Mouse (Mus musculus) CD4-positive, CD25-positive, alpha-beta regulatory T cell, adult 9 weeks (primary cell): ENCODE results near the gene Olfr6. TPM values are rescaled to one million over a fixed set of nuclear protein-coding genes. Genes with fewer than 3 reads are reported as not detected.

Experiments used
- polyA plus RNA-seq: library from polyadenylated mRNA; unstranded; fragments of 100-300 nt; shearing (Covaris generic); gene quantifications from one replicate; pipeline ENCODE4 v1.2.1, GENCODE M21; 2017

Gene Olfr6
- not detected for polyA plus RNA-seq

GRCm38 (mm10) chr7:106963837-106964236 lies at the start of gene Olfr6:
TSS of gene Olfr6 (minus strand) at chr7:106963937.

GRCm38 (mm10) chr7:107005972-107006371 lies 42.2 kb upstream of the Olfr6 start, which contains the start of gene Olfr2:
TSS of gene Olfr2 (minus strand) at chr7:107006072.

GRCm38 (mm10) chr7:106975353-106975752 lies 11.6 kb upstream of the Olfr6 start, which contains the start of gene Olfr711:
TSS of gene Olfr711 (minus strand) at chr7:106975453.

GRCm38 (mm10) chr7:106948212-106948611 lies 15.5 kb downstream of the Olfr6 start, which contains the start of gene Olfr710:
TSS of gene Olfr710 (minus strand) at chr7:106948312.

GRCm38 (mm10) chr7:106932119-106932518 lies 31.6 kb downstream of the Olfr6 start, which contains the start of gene Olfr709-ps1:
TSS of gene Olfr709-ps1 (minus strand) at chr7:106932219.

GRCm38 (mm10) chr7:106907676-106908075 lies 56.1 kb downstream of the Olfr6 start, which contains the start of gene Olfr1532-ps1:
TSS of gene Olfr1532-ps1 (plus strand) at chr7:106908001.

Other genes starting within 250 kb of the Olfr6 start
- not detected for gene Olfr695, start 247.5 kb downstream of the Olfr6 start, polyA plus RNA-seq
- not detected for gene Olfr697, start 221.5 kb downstream of the Olfr6 start, polyA plus RNA-seq
- gene Olfr698, start 208.5 kb downstream of the Olfr6 start, polyA plus RNA-seq: not detected
- not detected for gene Olfr699, start 170.7 kb downstream of the Olfr6 start, polyA plus RNA-seq
- not detected for gene Olfr700, start 155.1 kb downstream of the Olfr6 start, polyA plus RNA-seq
- not detected for gene Olfr701, start 149.8 kb downstream of the Olfr6 start, polyA plus RNA-seq
- not detected for gene Olfr702, start 130.0 kb downstream of the Olfr6 start, polyA plus RNA-seq
- gene Olfr703, start 120.6 kb downstream of the Olfr6 start, polyA plus RNA-seq: not detected
- gene Olfr704, start 100.8 kb downstream of the Olfr6 start, polyA plus RNA-seq: not detected
- gene Olfr705, start 87.0 kb downstream of the Olfr6 start, polyA plus RNA-seq: not detected
- not detected for gene Olfr706, start 75.8 kb downstream of the Olfr6 start, polyA plus RNA-seq
- gene Olfr707, start 62.7 kb downstream of the Olfr6 start, polyA plus RNA-seq: not detected
- not detected for gene Olfr1532-ps1, start 55.9 kb downstream of the Olfr6 start, polyA plus RNA-seq
- gene Olfr709-ps1, start 31.7 kb downstream of the Olfr6 start, polyA plus RNA-seq: not detected
- gene Olfr710, start 15.6 kb downstream of the Olfr6 start, polyA plus RNA-seq: not detected
- not detected for gene Olfr711, start 11.5 kb upstream of the Olfr6 start, polyA plus RNA-seq
- not detected for gene Olfr2, start 42.1 kb upstream of the Olfr6 start, polyA plus RNA-seq
- gene Olfr713, start 67.2 kb upstream of the Olfr6 start, polyA plus RNA-seq: not detected
- not detected for gene Olfr714, start 107.0 kb upstream of the Olfr6 start, polyA plus RNA-seq
- not detected for gene Olfr17, start 129.3 kb upstream of the Olfr6 start, polyA plus RNA-seq
- gene Olfr715b, start 146.4 kb upstream of the Olfr6 start, polyA plus RNA-seq: not detected
- gene Olfr715, start 167.1 kb upstream of the Olfr6 start, polyA plus RNA-seq: not detected
- not detected for gene Olfr716, start 174.4 kb upstream of the Olfr6 start, polyA plus RNA-seq
- gene Nlrp14, start 203.1 kb upstream of the Olfr6 start, polyA plus RNA-seq: not detected
- gene Rbmxl2, start 245.5 kb upstream of the Olfr6 start, polyA plus RNA-seq: not detected